Mouse (Mus musculus) megakaryocyte, embryonic 14.5 days (primary cell): ENCODE measurements around the gene Akap13.

Experiments
- FLI1 ChIP-seq: IDR thresholded peaks from 2 replicates; pipeline ENCODE4 v1.6.1; 2012; ENCODE audit warnings: low read length, inconsistent platforms, mixed read lengths
- GATA1 ChIP-seq: IDR thresholded peaks from 3 replicates; pipeline ENCODE4 v1.6.1; 2012; ENCODE audit warnings: mixed read lengths, low read length, inconsistent platforms, borderline replicate concordance

DNA sequence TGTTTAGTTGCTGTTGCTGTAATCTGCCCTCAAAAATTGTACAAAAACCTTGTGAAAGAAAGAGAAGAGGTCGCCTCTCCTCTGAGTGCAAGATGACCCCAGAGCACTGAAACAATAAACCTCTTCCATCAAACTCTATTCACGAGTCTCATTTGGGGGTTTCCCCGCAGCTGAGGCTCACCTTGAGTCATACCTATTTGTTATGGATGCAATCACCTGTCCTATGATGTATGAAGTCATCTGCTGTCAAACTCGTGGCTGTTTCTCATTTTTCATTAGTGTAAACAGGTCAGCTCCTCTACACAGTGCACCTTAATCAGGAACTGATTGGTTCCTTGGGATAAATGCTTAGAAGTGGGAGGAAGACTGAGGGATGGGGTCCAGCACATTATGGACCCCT, 345.2 kb downstream of the Akap13 start:
- no peak for TF ChIP-seq GATA1
- no peak for TF ChIP-seq FLI1
